Mouse (Mus musculus) heart, adult 2 months (tissue): ENCODE data around the gene Tub.

Experiments used
- CTCF ChIP-seq: fragments of 200-600 bp; IDR thresholded peaks from 2 replicates; pipeline ENCODE4 v1.8.1; 2022; ENCODE audit warnings: antibody characterized with exemption, mild to moderate bottlenecking, moderate library complexity
- EP300 ChIP-seq: fragments of 200-500 bp; IDR thresholded peaks from 2 replicates; pipeline ENCODE4 v1.6.1; 2011; ENCODE audit warnings: low read depth, low read length, control low read depth; ENCODE audit not compliant: insufficient read depth
- POLR2A ChIP-seq: fragments of 200-500 bp; IDR thresholded peaks from 2 replicates; pipeline ENCODE4 v1.6.1; 2011; ENCODE audit warnings: mild to moderate bottlenecking, low read depth, low read length, control low read depth; ENCODE audit not compliant: insufficient read depth

- no peak for TF ChIP-seq CTCF
- no peak for TF ChIP-seq POLR2A
- TF ChIP-seq EP300: no peak
Measured at GRCm38 (mm10) chr7:108993881-108994291, 43.7 kb downstream of the Tub start.
